Mouse (Mus musculus) small intestine, adult 2 months (tissue): ENCODE results near the gene Agxt. TPM values are rescaled to one million over a fixed set of nuclear protein-coding genes. Genes with fewer than 3 reads are reported as not detected.

Source experiments
- H3K27ac ChIP-seq: fragments of 200-500 bp; 2 replicates; pipeline ENCODE4 v1.5.1; 2012; ENCODE audit warnings: low read depth, low read length, control low read depth, inconsistent platforms; ENCODE audit not compliant: insufficient read depth
- H3K27me3 ChIP-seq: fragments of 200-500 bp; 2 replicates; pipeline ENCODE4 v1.6.1; 2012; ENCODE audit warnings: mild to moderate bottlenecking, moderate library complexity, low read length, inconsistent platforms; ENCODE audit not compliant: control insufficient read depth, insufficient read depth
- H3K36me3 ChIP-seq: fragments of 200-500 bp; 2 replicates; pipeline ENCODE4 v1.6.1; 2012; ENCODE audit warnings: mild to moderate bottlenecking, low read length, control low read depth, inconsistent platforms; ENCODE audit not compliant: control insufficient read depth, insufficient read depth
- H3K4me1 ChIP-seq: fragments of 200-500 bp; 2 replicates; pipeline ENCODE4 v1.6.1; 2012; ENCODE audit warnings: low read length, inconsistent platforms, mixed read lengths; ENCODE audit not compliant: control insufficient read depth, insufficient read depth, insufficient read length
- H3K4me3 ChIP-seq: fragments of 200-500 bp; 2 replicates; pipeline ENCODE4 v1.5.1; 2012; ENCODE audit warnings: low read depth, mild to moderate bottlenecking, control low read depth, inconsistent platforms, low read length, moderate library complexity
- CTCF ChIP-seq: fragments of 200-500 bp; IDR thresholded peaks from 2 replicates; pipeline ENCODE4 v1.5.1; 2012; ENCODE audit warnings: low read depth, mild to moderate bottlenecking, control low read depth, inconsistent platforms, low read length, moderate library complexity, mixed read lengths; ENCODE audit not compliant: insufficient replicate concordance, insufficient read length; ENCODE audit errors: extremely low read depth
- POLR2A ChIP-seq: fragments of 200-500 bp; IDR thresholded peaks from 2 replicates; pipeline ENCODE4 v1.6.1; 2012; ENCODE audit warnings: low read depth, mild to moderate bottlenecking, control low read depth, inconsistent platforms, low read length, moderate library complexity
- WGBS: fragments of 180-500 bp; shearing (Covaris S2); methylation state at CpG from one replicate; pipeline ENCODE4 v1.1.7; 2018; 5-methylcytosine and 5-hydroxymethylcytosine counted together
- polyA plus RNA-seq: library from polyadenylated mRNA; depleted of rRNA; stranded (reverse); fragments of >200 nt; gene quantifications from 2 replicates; pipeline ENCODE4 v1.2.3, GENCODE M21; 2012; rRNA removed

Gene Agxt
- polyA plus RNA-seq, 1 experiment = 0.58 TPM

DNA sequence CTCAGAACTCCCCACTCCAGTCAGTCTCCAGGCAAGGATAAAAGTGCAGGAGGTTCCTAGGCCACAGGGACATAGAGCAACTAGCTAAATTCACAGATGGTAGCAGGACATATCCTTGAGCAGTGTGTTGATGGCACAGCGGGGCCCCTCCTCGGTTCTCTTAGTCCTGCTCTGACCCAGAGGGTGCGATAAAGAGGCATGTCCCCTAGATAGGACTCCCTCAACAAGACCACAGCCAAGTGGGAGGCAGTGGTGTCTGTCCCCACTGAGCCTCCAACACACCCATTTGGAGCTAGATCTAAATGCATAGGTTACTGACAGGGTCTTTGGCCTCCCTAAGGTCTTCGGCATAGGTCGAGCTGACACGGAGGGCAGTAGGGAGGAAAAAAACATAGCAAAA lies 40.8 kb downstream of the Agxt start:
- TF ChIP-seq POLR2A (no peak), CTCF (no peak)

DNA sequence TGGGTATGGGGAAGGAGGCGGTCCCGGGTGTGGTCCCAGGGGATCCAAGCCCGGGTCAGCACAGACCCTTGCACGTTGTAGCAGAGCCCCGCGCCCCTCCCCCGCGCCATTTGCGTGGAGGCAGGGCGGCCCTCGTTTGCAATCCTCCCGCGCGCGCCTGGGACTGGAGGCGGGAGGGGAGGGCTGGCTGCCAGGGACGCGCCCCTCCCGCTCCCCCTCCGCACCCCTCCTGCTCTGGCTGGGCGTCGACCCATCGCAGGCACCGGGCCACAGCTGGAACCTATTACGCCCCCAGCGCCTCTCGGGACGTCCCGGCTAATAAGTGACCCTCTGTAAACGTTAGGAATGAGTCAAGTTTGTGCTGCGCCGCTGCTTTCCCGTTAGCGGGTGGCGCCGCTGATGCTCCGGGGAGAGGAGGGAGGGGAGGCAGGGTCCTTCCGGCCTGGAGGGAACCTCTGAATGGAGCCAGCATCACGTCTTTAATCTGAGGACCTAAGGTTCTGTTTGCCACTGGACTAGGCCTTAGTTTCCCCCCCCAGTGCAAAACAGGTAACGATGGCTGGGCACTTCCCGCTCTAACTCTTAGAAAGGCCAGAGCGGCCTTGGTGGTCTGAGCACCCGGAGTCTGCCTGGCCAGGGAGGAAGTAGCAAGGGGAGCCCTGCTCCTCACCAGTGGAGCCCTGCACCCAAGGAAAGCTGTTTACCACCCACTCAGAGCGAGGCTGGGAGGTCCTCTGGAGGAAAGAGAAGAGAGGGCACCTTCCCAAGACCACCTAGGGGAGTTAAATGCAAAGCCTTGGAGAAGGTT lies 41.7 kb downstream of the Agxt start:
- 7% methylated on average over 44 of the region's 44 CpGs for WGBS
- Histone ChIP-seq H3K27ac (no peak overlapping the region), H3K4me3 (peak overlapping the region; percentile 22; the same call in 1 of the 2 replicates), H3K4me1 (peaks cover 4% of the 10 kb centered on the region; the same call in 1 of the 2 replicates), H3K27me3 (peaks cover 5% of the 10 kb centered on the region), H3K36me3 (no peaks in the 10 kb centered on the region)
- no peak for TF ChIP-seq POLR2A
- TF ChIP-seq CTCF = no peak

More for the DNA sequence above, 40.8 kb downstream of the Agxt start:
- Histone ChIP-seq H3K36me3 (no peaks in the 10 kb centered on the region), H3K4me1 (peaks cover 4% of the 10 kb centered on the region; the same call in 1 of the 2 replicates), H3K27ac (no peak overlapping the region), H3K4me3 (no peak overlapping the region), H3K27me3 (peaks cover 5% of the 10 kb centered on the region)
- 54% methylated on average over 6 of the region's 6 CpGs for WGBS

DNA sequence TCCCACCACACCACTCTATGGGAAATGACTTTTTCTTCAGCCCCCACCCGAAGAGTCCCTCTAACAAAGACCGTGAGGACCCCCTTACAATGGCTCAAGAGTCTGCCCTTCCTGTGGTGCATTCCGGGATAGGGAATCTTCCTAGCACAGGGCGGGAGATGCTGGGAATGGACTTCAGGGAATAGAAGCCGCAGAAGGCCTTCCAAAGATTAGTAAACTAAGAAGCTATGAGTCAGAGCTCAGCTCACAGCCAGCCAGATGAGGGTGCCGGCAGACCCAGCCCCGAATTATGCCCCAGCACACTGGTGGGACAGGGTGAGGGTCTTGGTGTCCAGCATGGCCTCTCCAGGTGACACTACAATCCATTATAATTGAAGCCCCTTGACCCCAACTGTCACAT lies 47.2 kb downstream of the Agxt start:
- TF ChIP-seq POLR2A (no peak), CTCF (no peak)
- H3K27me3 ChIP-seq = no peaks in the 10 kb centered on the region; the same call in 1 of the 2 replicates
- WGBS = 82% methylated on average over 7 of the region's 7 CpGs
- no peak overlapping the region for H3K4me3 ChIP-seq
- H3K36me3 ChIP-seq = no peaks in the 10 kb centered on the region
- peaks cover 5% of the 10 kb centered on the region for H3K4me1 ChIP-seq
- no peak overlapping the region for H3K27ac ChIP-seq

DNA sequence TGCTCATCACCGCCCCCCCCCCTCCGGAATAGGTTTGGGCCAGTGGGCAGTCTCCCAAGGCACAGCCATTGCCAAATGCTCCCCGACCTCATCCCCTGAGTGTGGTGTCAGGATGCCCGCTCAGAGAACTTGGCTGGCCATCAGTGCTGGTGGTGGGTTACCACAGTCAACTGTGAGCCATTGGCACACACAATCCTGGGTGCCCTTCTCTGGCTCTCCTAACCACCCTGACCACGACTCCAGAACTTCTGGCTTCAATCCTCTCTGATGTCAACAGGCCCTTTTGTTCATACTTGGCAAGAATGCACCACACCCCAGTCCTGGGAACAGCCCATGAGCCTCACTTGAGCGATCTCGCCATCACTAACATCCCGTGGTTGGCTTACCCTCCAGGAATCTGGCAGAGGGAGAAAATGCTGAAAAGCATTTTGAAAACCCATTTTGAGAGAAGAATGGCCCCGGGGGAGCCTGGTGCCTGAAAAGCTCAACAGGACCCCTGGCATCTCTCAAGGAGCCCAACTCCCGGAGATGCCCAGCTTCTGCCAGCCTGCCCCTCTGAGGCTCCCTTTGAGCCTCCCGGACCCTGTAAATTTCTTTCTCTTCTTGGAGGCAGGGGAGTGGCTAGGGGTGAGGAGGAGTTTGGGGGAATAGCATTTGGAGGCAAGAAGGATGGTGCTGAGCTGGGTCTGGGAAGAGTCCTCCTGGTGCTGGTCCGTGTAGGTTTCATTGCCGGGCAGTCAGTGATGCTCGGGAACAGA lies 49.2 kb downstream of the Agxt start:
- Histone ChIP-seq H3K4me3 (no peak overlapping the region), H3K36me3 (no peaks in the 10 kb centered on the region), H3K27me3 (no peaks in the 10 kb centered on the region; the same call in 1 of the 2 replicates), H3K27ac (no peak overlapping the region), H3K4me1 (peaks cover 10% of the 10 kb centered on the region)
- no peak for TF ChIP-seq POLR2A
- TF ChIP-seq CTCF = no peak
- WGBS = 74% methylated on average over 14 of the region's 14 CpGs

DNA sequence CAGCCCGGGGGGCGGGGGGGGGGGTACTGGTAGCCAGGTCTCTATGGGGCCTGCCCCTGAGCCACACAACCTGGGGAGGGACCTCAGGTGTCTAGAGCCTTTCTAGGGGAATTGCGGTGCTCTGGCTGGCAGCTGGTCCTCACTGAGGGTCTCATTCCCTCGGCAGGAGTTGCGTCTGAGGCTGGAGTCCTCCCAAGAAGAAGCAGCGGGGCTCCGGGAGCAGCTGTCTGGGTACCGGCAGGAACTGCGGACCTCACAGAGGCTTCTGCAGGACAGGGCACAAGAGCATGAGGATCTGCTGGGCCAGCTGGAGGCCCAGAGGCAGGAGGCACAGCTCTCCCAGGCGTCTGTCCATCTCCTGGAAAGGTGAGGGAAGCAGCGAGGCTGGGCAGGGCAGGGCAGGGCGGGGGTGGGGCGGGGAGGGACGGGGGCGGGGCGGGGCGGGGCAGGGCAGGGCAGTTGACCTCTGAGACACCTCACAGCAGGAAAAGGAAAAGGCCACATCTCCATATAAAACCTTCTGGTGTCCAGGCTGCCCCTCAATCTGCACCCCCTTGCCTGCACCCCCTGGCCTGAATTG lies 55.8 kb downstream of the Agxt start:
- no peak for TF ChIP-seq CTCF
- TF ChIP-seq POLR2A = no peak
- H3K27me3 ChIP-seq = no peaks in the 10 kb centered on the region
- WGBS = 16% methylated on average over 13 of the region's 17 CpGs

DNA sequence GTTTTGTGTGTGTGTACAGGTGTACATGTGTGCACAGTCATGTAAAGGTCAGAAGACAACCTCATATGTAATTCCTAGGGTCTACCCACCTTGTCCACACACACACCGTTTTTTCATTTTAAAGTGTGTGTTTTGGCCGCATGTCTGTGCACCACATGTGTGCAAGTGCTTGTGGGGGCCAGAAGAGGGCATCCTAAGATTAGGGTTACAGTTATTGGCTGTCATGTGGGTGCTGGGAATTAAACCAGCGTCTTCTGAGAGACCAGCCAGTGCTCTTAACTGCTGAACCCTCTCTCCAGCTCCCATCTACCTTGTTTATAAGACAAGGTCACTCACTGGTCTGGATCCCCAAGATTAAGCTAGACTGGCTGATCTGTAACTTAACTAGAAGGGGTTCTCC lies 59.9 kb downstream of the Agxt start:
- H3K4me1 ChIP-seq = peaks cover 16% of the 10 kb centered on the region
- no peaks in the 10 kb centered on the region for H3K27me3 ChIP-seq
- H3K36me3 ChIP-seq = no peaks in the 10 kb centered on the region
- H3K4me3 ChIP-seq = no peak overlapping the region
- WGBS = 87% methylated on average over 3 of the region's 3 CpGs
- no peak overlapping the region for H3K27ac ChIP-seq
- no peak for TF ChIP-seq CTCF
- TF ChIP-seq POLR2A = no peak

More for the DNA sequence above, 55.8 kb downstream of the Agxt start:
- H3K4me3 ChIP-seq = peak overlapping the region; percentile 5; the same call in 1 of the 2 replicates
- H3K4me1 ChIP-seq = peaks cover 23% of the 10 kb centered on the region
- no peak overlapping the region for H3K27ac ChIP-seq
- H3K36me3 ChIP-seq = no peaks in the 10 kb centered on the region

Other genes starting within 250 kb of the Agxt start
- 0.15 TPM in 1 of 2 replicates, not detected in the other for gene Ankmy1, start 232.3 kb upstream of the Agxt start, polyA plus RNA-seq
- 21.5 and 29.9 TPM in 2 replicates for gene Dusp28, start 228.3 kb upstream of the Agxt start, polyA plus RNA-seq
- gene Rnpepl1, start 224.5 kb upstream of the Agxt start, polyA plus RNA-seq = 240 and 410 TPM in 2 replicates
- 13.7 and 29.0 TPM in 2 replicates for gene Capn10, start 200.9 kb upstream of the Agxt start, polyA plus RNA-seq
- 16.4 and 25.9 TPM in 2 replicates for gene Gpr35, start 184.4 kb upstream of the Agxt start, polyA plus RNA-seq
- 0.14 and 112 TPM in 2 replicates for gene Aqp12, start 128.9 kb upstream of the Agxt start, polyA plus RNA-seq
- gene Kif1a, start 33.3 kb upstream of the Agxt start, polyA plus RNA-seq = 1.3 and 2.0 TPM in 2 replicates
- 3.0 and 13.5 TPM in 2 replicates for gene 2310007B03Rik, start 25.7 kb downstream of the Agxt start, polyA plus RNA-seq
- gene Crocc2, start 33.5 kb downstream of the Agxt start, polyA plus RNA-seq = 0.08 TPM in 1 of 2 replicates, not detected in the other
- 2.6 and 3.0 TPM in 2 replicates for gene Sned1, start 100.6 kb downstream of the Agxt start, polyA plus RNA-seq
- gene Mterf4, start 170.7 kb downstream of the Agxt start, polyA plus RNA-seq = 1.3 and 3.1 TPM in 2 replicates
- 1.2 and 2.6 TPM in 2 replicates for gene Ppp1r7, start 207.6 kb downstream of the Agxt start, polyA plus RNA-seq
- gene Pask, start 208.2 kb downstream of the Agxt start, polyA plus RNA-seq = 0.62 and 1.6 TPM in 2 replicates
- gene Ano7, start 238.7 kb downstream of the Agxt start, polyA plus RNA-seq = 30.2 and 41.4 TPM in 2 replicates